Mouse (Mus musculus) kidney, postnatal 0 days (tissue): ENCODE data around the gene Xpo5. TPM values are rescaled to one million over a fixed set of nuclear protein-coding genes. Genes with fewer than 3 reads are reported as not detected.

Experiments used
- ATAC-seq: fragments of 200-750 bp; cut with Nextera tagmentation; replicated peaks from 2 replicates; pipeline ENCODE4 v1.8.0; 2017; ENCODE audit warnings: low read depth, moderate number of reproducible peaks, moderate TSS enrichment, moderate library complexity; ENCODE audit not compliant: low FRiP score
- DNase-seq: peaks from one replicate; pipeline ENCODE4 v3.0.0-alpha.2; 2016; ENCODE audit warnings: low spot score
- H3K27ac ChIP-seq: fragments of 300-500 bp; sonication (generic); 2 replicates; pipeline ENCODE4 v1.5.1; 2014; ENCODE audit warnings: mild to moderate bottlenecking
- H3K27me3 ChIP-seq: fragments of 300-500 bp; sonication (generic); 2 replicates; pipeline ENCODE4 v1.6.1; 2014; ENCODE audit warnings: low read length, mixed read lengths; ENCODE audit not compliant: insufficient read depth
- H3K36me3 ChIP-seq: fragments of 300-500 bp; sonication (generic); 2 replicates; pipeline ENCODE4 v1.6.1; 2014; ENCODE audit warnings: low read length, mixed read lengths; ENCODE audit not compliant: insufficient read depth
- H3K4me1 ChIP-seq: fragments of 300-500 bp; sonication (generic); replicated peaks from 2 replicates; pipeline ENCODE4 v1.6.1; 2014; ENCODE audit warnings: antibody characterized with exemption, low read length, mixed read lengths; ENCODE audit not compliant: insufficient read depth
- H3K4me2 ChIP-seq: fragments of 300-500 bp; sonication (generic); 2 replicates; pipeline ENCODE4 v1.6.1; 2014; ENCODE audit warnings: mild to moderate bottlenecking, low read length, moderate library complexity, mixed read lengths
- H3K4me3 ChIP-seq: fragments of 300-500 bp; sonication (generic); replicated peaks from 2 replicates; pipeline ENCODE4 v1.5.1; 2014; ENCODE audit warnings: low read depth, low read length
- H3K9ac ChIP-seq: fragments of 300-500 bp; sonication (generic); 2 replicates; pipeline ENCODE4 v1.6.1; 2014; ENCODE audit warnings: low read depth, low read length
- H3K9me3 ChIP-seq: fragments of 300-500 bp; sonication (generic); replicated peaks from 2 replicates; pipeline ENCODE4 v1.6.1; 2016; ENCODE audit warnings: low read length, inconsistent platforms, mixed read lengths
- CTCF ChIP-seq: IDR thresholded peaks from 2 replicates; pipeline ENCODE4 v1.5.1; 2016; ENCODE audit warnings: antibody characterized with exemption, low read depth, mild to moderate bottlenecking, moderate library complexity
- WGBS: fragments of 180-500 bp; shearing (Covaris S2); extraction: QIAGEN DNeasy Blood & Tissue Kit; methylation state at CpG from one replicate; pipeline ENCODE4 v1.1.7; 2014; 5-methylcytosine and 5-hydroxymethylcytosine counted together
- polyA plus RNA-seq: library from polyadenylated mRNA; unstranded; fragments of >200 nt; fragmentation: Nextera tagmentation; extraction: Ambion mirVana; gene quantifications from 2 replicates; pipeline ENCODE4 v1.2.1, GENCODE M21; 2015

Xpo5 gene
- polyA plus RNA-seq, 1 experiment from 2014 or later: 23.3 TPM

DNA sequence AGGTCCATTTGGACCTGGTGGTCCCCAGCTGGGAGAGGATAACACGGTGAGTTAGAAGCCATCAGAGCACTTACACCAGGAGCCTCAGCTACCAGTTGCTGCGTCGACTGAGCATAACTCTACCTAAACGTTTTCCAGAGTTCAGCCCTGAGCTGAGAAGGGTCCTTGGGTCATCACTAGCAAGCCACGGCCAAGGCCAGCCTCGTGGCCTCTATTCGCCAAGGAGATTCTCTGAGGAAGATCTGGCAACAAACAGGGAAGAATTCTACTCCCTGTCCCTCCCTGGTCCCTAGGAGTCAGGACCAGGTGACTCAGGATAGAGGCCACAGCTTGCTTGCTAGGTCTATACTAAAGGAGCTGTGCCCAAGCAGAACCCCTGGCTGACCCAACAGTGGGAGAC, 64.9 kb downstream of the Xpo5 start:
- H3K27ac ChIP-seq: no peak overlapping the region
- H3K36me3 ChIP-seq: peaks cover 51% of the 10 kb centered on the region
- ATAC-seq (no peak), DNase-seq (no peak)
- no peaks in the 10 kb centered on the region for H3K27me3 ChIP-seq
- H3K9ac ChIP-seq: no peak overlapping the region
- H3K4me2 ChIP-seq: no peak overlapping the region
- no peak for TF ChIP-seq CTCF
- 74% methylated on average over 7 of the region's 7 CpGs for WGBS
- H3K4me1 ChIP-seq: no peaks in the 10 kb centered on the region; the same call in 1 of the 2 replicates
- H3K4me3 ChIP-seq: no peak overlapping the region
- H3K9me3 ChIP-seq: no peaks in the 10 kb centered on the region

- H3K4me1 ChIP-seq: no peaks in the 10 kb centered on the region; the same call in 1 of the 2 replicates
- no peak for TF ChIP-seq CTCF
- 72% methylated on average over 10 of the region's 10 CpGs for WGBS
- no peaks in the 10 kb centered on the region for H3K27me3 ChIP-seq
- H3K4me2 ChIP-seq: no peak overlapping the region
- no peaks in the 10 kb centered on the region for H3K9me3 ChIP-seq
- no peak for ATAC-seq
- no peak overlapping the region for H3K4me3 ChIP-seq
- no peak for DNase-seq
- H3K27ac ChIP-seq: no peak overlapping the region
- no peak overlapping the region for H3K9ac ChIP-seq
- H3K36me3 ChIP-seq: peaks cover 44% of the 10 kb centered on the region
These were observed 65.6 kb downstream of the Xpo5 start for GRCm38 (mm10) chr17:46268026-46268720.

- ATAC-seq (no peak), DNase-seq (no peak)
- H3K4me3 ChIP-seq: no peak overlapping the region
- WGBS: 86% methylated on average over 19 of the region's 19 CpGs
- TF ChIP-seq CTCF: no peak
- H3K9me3 ChIP-seq: no peaks in the 10 kb centered on the region
- peaks cover 28% of the 10 kb centered on the region for H3K36me3 ChIP-seq
- H3K27me3 ChIP-seq: no peaks in the 10 kb centered on the region
- no peak overlapping the region for H3K27ac ChIP-seq
- H3K4me2 ChIP-seq: no peak overlapping the region
- H3K9ac ChIP-seq: no peak overlapping the region
- H3K4me1 ChIP-seq: no peaks in the 10 kb centered on the region; the same call in 1 of the 2 replicates
These were observed 67.4 kb downstream of the Xpo5 start for GRCm38 (mm10) chr17:46269771-46270534.

DNA sequence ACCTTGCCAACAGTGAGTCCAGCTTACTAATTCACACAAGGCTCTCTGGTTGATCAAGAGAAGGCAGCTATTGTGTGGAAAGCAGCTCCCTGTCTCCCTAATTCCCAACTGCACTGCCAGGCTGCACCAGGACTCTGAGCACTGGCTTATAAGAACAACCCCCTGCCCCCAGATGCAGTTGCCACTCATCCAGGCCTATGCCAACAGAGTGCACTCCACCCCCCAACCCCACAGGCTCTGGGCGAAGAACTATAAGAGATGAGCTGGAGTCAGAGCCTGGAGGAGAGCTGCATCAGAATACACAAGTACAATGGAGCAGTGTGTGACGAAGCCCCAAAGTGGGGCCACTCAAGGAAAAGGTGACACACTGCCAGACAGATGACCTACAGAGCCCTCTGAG, 69.5 kb downstream of the Xpo5 start:
- TF ChIP-seq CTCF: no peak
- no peak overlapping the region for H3K9ac ChIP-seq
- H3K4me3 ChIP-seq: no peak overlapping the region
- DNase-seq: no peak
- no peak for ATAC-seq
- peaks cover 25% of the 10 kb centered on the region for H3K36me3 ChIP-seq
- H3K9me3 ChIP-seq: no peaks in the 10 kb centered on the region
- H3K4me1 ChIP-seq: no peaks in the 10 kb centered on the region
- no peak overlapping the region for H3K4me2 ChIP-seq
- H3K27ac ChIP-seq: no peak overlapping the region
- 90% methylated on average over 2 of the region's 2 CpGs for WGBS
- no peaks in the 10 kb centered on the region for H3K27me3 ChIP-seq

DNA sequence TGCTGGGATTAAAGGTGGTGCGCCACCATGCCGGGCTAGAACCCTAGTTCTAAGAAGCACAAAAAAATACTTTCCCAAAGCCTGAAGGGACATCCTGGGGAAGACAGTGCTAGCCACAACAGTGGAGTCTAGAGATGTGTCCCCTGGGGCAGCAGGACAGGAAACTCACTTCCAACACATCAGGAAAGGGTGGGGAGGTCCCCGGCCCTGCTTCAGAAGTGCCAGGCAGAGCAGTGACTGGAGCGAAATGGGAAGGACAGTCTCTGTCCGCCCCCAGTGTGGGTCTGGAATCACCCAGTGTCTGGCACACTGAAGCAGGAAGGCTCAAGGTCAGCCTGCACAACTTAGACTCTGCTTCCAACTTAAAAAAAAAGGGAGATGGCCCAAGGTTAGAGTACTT, 70.1 kb downstream of the Xpo5 start:
- Histone ChIP-seq H3K9me3 (no peaks in the 10 kb centered on the region), H3K4me2 (no peak overlapping the region), H3K36me3 (peaks cover 25% of the 10 kb centered on the region), H3K4me3 (no peak overlapping the region), H3K4me1 (no peaks in the 10 kb centered on the region), H3K27ac (no peak overlapping the region), H3K9ac (no peak overlapping the region), H3K27me3 (no peaks in the 10 kb centered on the region)
- no peak for TF ChIP-seq CTCF
- 78% methylated on average over 5 of the region's 5 CpGs for WGBS
- DNase-seq (no peak), ATAC-seq (no peak)

- Histone ChIP-seq H3K4me1 (no peaks in the 10 kb centered on the region), H3K36me3 (peaks cover 25% of the 10 kb centered on the region), H3K27me3 (no peaks in the 10 kb centered on the region), H3K4me2 (no peak overlapping the region), H3K27ac (no peak overlapping the region), H3K4me3 (no peak overlapping the region), H3K9me3 (no peaks in the 10 kb centered on the region), H3K9ac (no peak overlapping the region)
- no peak for DNase-seq
- 68% methylated on average over 1 of the region's 1 CpGs for WGBS
- TF ChIP-seq CTCF: no peak
- no peak for ATAC-seq
These were observed 71.2 kb downstream of the Xpo5 start for GRCm38 (mm10) chr17:46273803-46274236.
